Comparison of ENCODE assay signal across 8 mouse cellular contexts in the genomic region with DNA sequence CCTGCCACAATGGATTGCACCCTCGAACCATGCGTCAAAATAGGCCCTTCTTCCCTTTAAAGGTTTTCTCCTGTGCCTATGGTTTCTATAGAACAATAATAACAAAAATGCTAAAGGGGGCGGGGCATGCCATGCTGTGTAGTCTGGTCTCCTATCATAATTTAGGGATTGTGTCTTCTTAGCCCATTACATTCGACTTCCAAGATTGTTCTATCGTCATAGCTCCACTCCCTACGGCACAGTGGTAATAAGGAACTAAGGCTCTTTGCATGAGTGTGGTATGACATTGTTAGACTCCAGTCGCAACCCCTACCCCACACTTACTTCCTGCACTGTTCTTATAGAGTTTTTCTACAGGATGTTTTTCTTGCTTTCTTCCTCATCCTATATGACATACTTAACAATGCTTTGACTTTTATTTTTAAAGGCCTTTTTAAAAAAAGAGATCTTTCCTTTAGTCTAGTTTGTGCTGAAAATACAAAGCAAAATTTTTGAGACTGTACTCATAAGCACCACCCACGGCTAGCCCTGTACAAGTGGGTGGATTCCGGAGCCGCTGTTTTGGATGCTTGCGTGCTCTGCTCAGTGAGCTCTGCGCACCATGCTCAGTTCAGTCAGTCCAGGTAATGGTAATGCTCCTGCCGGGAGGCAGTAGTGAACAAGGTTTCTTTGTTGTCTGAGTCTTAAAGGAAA. TPM values are rescaled to one million over a fixed set of nuclear protein-coding genes. Genes with fewer than 3 reads are reported as not detected.
DNase-seq lines count a peak whose midpoint lies in the region; ATAC-seq lines count a peak whose summit lies in the region.

No protein-coding gene starts in this region.

- peaks cover 20% of the 10 kb centered on the region; the same call in 1 of the 2 replicates for H3K4me1 ChIP-seq in limb, embryonic 13.5 days

- 25% methylated on average over 13 of the region's 13 CpGs for WGBS in limb, embryonic 13.5 days

- H3K9ac ChIP-seq in limb, embryonic 13.5 days: peak overlapping the region; percentile 35; the same call in 1 of the 2 replicates

- H3K27me3 ChIP-seq in limb, embryonic 13.5 days: peaks cover 32% of the 10 kb centered on the region

- no peaks in the 10 kb centered on the region for H3K36me3 ChIP-seq in limb, embryonic 13.5 days

- H3K4me2 ChIP-seq in limb, embryonic 13.5 days (replicated peaks): peak overlapping the region; percentile 62

- no peaks in the 10 kb centered on the region for H3K9me3 ChIP-seq in limb, embryonic 13.5 days

- peak overlapping the region; percentile 31 for H3K4me3 ChIP-seq in limb, embryonic 13.5 days

- ATAC-seq in cerebellum, adult (ENCODE audit: insufficient number of reproducible peaks, low FRiP score, low TSS enrichment): peak; percentile 59; the same call in 1 of the 2 replicates
- ATAC-seq in hematopoietic stem cell, adult 5-6 weeks (replicated peaks in 1 of 2; ENCODE audit: insufficient read depth in 1 of 2, low FRiP score in 2 of 2, low TSS enrichment in 1 of 2, low read depth in 1 of 2, poor library complexity in 2 of 2, severe bottlenecking in 2 of 2): peak; percentile 51 to 76; a peak in 1 of 4 replicates
- ATAC-seq in limb, embryonic 13.5 days (ENCODE audit: low FRiP score, low read depth): peak; percentile 79

- no peak for DNase-seq in cerebellum, adult 11 months
- peak; percentile 11 for DNase-seq in ES-CJ7 (ENCODE audit: low read depth, low spot score)
- peak; percentile 52 for DNase-seq in right cerebral cortex, postnatal 25 days
- DNase-seq in adrenal gland, adult 18-20 months (ENCODE audit: low spot score in 2 of 2): no peak
- DNase-seq in urinary bladder, adult 2 months (ENCODE audit: low spot score): no peak

- no peak overlapping the region for H3K27ac ChIP-seq in limb, embryonic 13.5 days

RNA-seq across cellular contexts. Expression of gene Mtnr1a, which starts 40.6 kb away (rescaled TPM):
- not detected in 2 replicates for total RNA-seq in hematopoietic stem cell, adult 5-6 weeks (2017)
- 0.11 and 0.15 TPM in 2 replicates for polyA plus RNA-seq in limb, embryonic 13.5 days (2015; fragmentation: Nextera tagmentation; extraction: Ambion mirVana)
- total RNA-seq in adrenal gland, adult 18-20 months (2021): not detected
- polyA plus RNA-seq in urinary bladder, adult 2 months (2012; rRNA removed): not detected in 2 replicates

Comparison
In these comparisons a context has a peak if more than half of its experiments do, and no peak if none do; other contexts are left out.
1. DNase-seq: peak in ES-CJ7 (single experiment) and right cerebral cortex, postnatal 25 days (single experiment); none in cerebellum, adult 11 months (single experiment), adrenal gland, adult 18-20 months (0 of 2) and urinary bladder, adult 2 months (single experiment).
2. Peak in every context shown above with its lines, with median percentiles within 50 percentile points of each other: ATAC-seq.